Mouse (Mus musculus) heart, postnatal 10 days (tissue): Measurements from ENCODE around the gene Vmn1r173. TPM values are rescaled to one million over a fixed set of nuclear protein-coding genes. Genes with fewer than 3 reads are reported as not detected.
"Not testable (repeated sequence)": the region's sequence is repeated elsewhere in the genome, so short reads cannot be mapped to it uniquely, and the experiment has no call there.

Experiments used
- DNase-seq, 2 experiments: peaks; one replicate each; pipeline ENCODE4 v3.0.0; 2021
- intact Hi-C: fragments of 180-260 bp; cut with DNase I; formaldehyde crosslinking; loops from one replicate; pipeline ENCODE4 v1.15.1; 2025
- total RNA-seq, 2 experiments: library from RNA; stranded (reverse); gene quantifications; 2 replicates each; pipeline ENCODE4 v1.2.3; 2021

The Vmn1r173 gene
- not detected for total RNA-seq

- intact Hi-C loops, DNase-seq: not testable (repeated sequence)
Measured at GRCm38 (mm10) chr7:23700403-23700802, at the start of gene Vmn1r173. TSS of gene Vmn1r173 (plus strand) at chr7:23700703.

- intact Hi-C loops = no loop called here
- no peak for DNase-seq
Measured at GRCm38 (mm10) chr7:23658016-23658415, 42.5 kb upstream of the Vmn1r173 start, which contains the start of gene Vmn1r172. TSS of gene Vmn1r172 (plus strand) at chr7:23658316.

GRCm38 (mm10) chr7:23751970-23752369 is 51.5 kb downstream of the Vmn1r173 start, which contains the start of gene Vmn1r174:
TSS of gene Vmn1r174 (plus strand) at chr7:23752270.
- intact Hi-C loops, DNase-seq: not testable (repeated sequence)

Other genes with a start within 250 kb of the Vmn1r173 start
- not detected for gene Vmn1r167, start 193.5 kb upstream of the Vmn1r173 start, total RNA-seq
- not detected for gene Vmn1r168, start 161.0 kb upstream of the Vmn1r173 start, total RNA-seq
- not detected for gene Vmn1r169, start 125.2 kb upstream of the Vmn1r173 start, total RNA-seq
- not detected for gene Vmn1r170, start 94.5 kb upstream of the Vmn1r173 start, total RNA-seq
- not detected for gene Vmn1r171, start 70.0 kb upstream of the Vmn1r173 start, total RNA-seq
- gene Vmn1r172, start 42.4 kb upstream of the Vmn1r173 start, total RNA-seq = not detected
- gene Vmn1r174, start 51.6 kb downstream of the Vmn1r173 start, total RNA-seq = not detected
- gene Vmn1r175, start 109.9 kb downstream of the Vmn1r173 start, total RNA-seq = not detected
- not detected for gene Vmn1r176, start 136.7 kb downstream of the Vmn1r173 start, total RNA-seq
- not detected for gene Vmn1r177, start 165.7 kb downstream of the Vmn1r173 start, total RNA-seq
- not detected for gene Vmn1r178, start 191.3 kb downstream of the Vmn1r173 start, total RNA-seq
- not detected for gene Vmn1r179, start 226.3 kb downstream of the Vmn1r173 start, total RNA-seq
- gene Vmn1r180, start 249.9 kb downstream of the Vmn1r173 start, total RNA-seq = not detected